Mouse (Mus musculus) forebrain, embryonic 15.5 days (tissue): Measurements from ENCODE around the gene Ern1. TPM values are rescaled to one million over a fixed set of nuclear protein-coding genes. Genes with fewer than 3 reads are reported as not detected.

Source experiments
- ATAC-seq: fragments of 200-750 bp; cut with Nextera tagmentation; replicated peaks from 2 replicates; pipeline ENCODE4 v1.8.0; 2017; ENCODE audit warnings: mild to moderate bottlenecking, moderate TSS enrichment, moderate library complexity
- H3K27ac ChIP-seq: fragments of 300-500 bp; sonication (generic); replicated peaks from 2 replicates; pipeline ENCODE4 v1.5.1; 2015; ENCODE audit warnings: mild to moderate bottlenecking, inconsistent platforms
- H3K27me3 ChIP-seq: fragments of 300-500 bp; sonication (generic); 2 replicates; pipeline ENCODE4 v1.6.1; 2015; ENCODE audit warnings: inconsistent platforms
- H3K36me3 ChIP-seq: fragments of 300-500 bp; sonication (generic); 2 replicates; pipeline ENCODE4 v1.6.1; 2015; ENCODE audit warnings: mild to moderate bottlenecking, inconsistent platforms
- H3K4me1 ChIP-seq: fragments of 300-500 bp; sonication (generic); 2 replicates; pipeline ENCODE4 v1.6.1; 2015; ENCODE audit warnings: inconsistent platforms
- H3K4me2 ChIP-seq: fragments of 300-500 bp; sonication (generic); replicated peaks from 2 replicates; pipeline ENCODE4 v1.6.1; 2015; ENCODE audit warnings: mild to moderate bottlenecking, inconsistent platforms
- H3K4me3 ChIP-seq: fragments of 300-500 bp; sonication (generic); 2 replicates; pipeline ENCODE4 v1.5.1; 2015; ENCODE audit warnings: mild to moderate bottlenecking, inconsistent platforms
- H3K9ac ChIP-seq: fragments of 300-500 bp; sonication (generic); replicated peaks from 2 replicates; pipeline ENCODE4 v1.6.1; 2015; ENCODE audit warnings: mild to moderate bottlenecking, inconsistent platforms
- H3K9me3 ChIP-seq: fragments of 300-500 bp; sonication (generic); 2 replicates; pipeline ENCODE4 v1.6.1; 2016; ENCODE audit warnings: inconsistent platforms
- WGBS: fragments of 180-500 bp; shearing (Covaris S2); methylation state at CpG from one replicate; pipeline ENCODE4 v1.1.7; 2015; ENCODE audit warnings: mixed read lengths; 5-methylcytosine and 5-hydroxymethylcytosine counted together
- polyA plus RNA-seq: library from polyadenylated mRNA; unstranded; fragments of >200 nt; fragmentation: Nextera tagmentation; extraction: Ambion mirVana; gene quantifications from 2 replicates; pipeline ENCODE4 v1.2.1, GENCODE M21; 2015

The Ern1 gene
- polyA plus RNA-seq, 1 experiment from 2014 or later, result 5.5 TPM

DNA sequence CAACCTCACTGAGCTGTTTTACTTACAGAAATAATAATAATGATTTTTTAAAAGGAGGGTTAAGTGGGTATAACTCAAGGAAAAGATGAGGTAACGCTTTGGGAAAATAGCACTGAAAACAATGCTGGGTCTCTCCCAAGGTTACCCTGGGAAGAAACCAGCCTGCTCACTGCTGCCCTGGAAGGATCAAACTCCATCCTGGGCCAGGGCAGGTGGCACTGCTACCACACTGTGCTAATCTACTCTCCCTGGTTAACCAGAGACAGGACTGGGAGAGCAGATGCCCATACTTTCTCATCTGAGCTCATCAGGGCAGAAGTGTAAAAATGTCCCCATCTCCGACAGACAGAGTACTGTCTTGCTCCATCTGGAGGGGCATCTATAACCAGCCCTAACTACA, 47.3 kb downstream of the Ern1 start:
- Histone ChIP-seq H3K4me2 (no peak overlapping the region), H3K4me3 (no peak overlapping the region), H3K9me3 (no peaks in the 10 kb centered on the region), H3K36me3 (no peaks in the 10 kb centered on the region), H3K9ac (no peak overlapping the region), H3K4me1 (no peaks in the 10 kb centered on the region), H3K27me3 (no peaks in the 10 kb centered on the region), H3K27ac (no peak overlapping the region)
- no peak for ATAC-seq
- WGBS, result 89% methylated on average over 2 of the region's 2 CpGs

DNA sequence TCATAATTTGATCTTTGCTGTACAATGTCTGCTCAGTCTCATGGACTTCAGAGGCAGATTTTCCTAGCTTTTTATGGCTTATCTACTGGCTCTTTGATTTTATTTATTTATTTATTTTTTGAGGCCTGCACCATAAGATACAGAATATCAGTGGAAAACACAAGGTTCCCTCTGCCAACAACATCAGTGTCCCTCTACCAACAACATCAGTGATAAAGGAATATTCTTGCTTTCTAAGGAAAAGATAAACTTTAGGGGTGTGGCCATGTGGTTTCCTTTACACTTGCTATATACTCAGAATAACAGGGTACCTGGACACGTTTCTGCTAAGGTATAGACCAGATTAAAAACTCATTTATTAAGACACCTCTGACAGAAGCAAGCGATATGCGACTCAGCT, 48.3 kb downstream of the Ern1 start:
- no peak overlapping the region for H3K4me2 ChIP-seq
- H3K4me3 ChIP-seq, result no peak overlapping the region
- WGBS, result 89% methylated on average over 3 of the region's 3 CpGs
- no peak overlapping the region for H3K9ac ChIP-seq
- no peak for ATAC-seq
- no peak overlapping the region for H3K27ac ChIP-seq
- H3K36me3 ChIP-seq, result no peaks in the 10 kb centered on the region
- no peaks in the 10 kb centered on the region for H3K9me3 ChIP-seq
- no peaks in the 10 kb centered on the region for H3K27me3 ChIP-seq
- no peaks in the 10 kb centered on the region for H3K4me1 ChIP-seq

DNA sequence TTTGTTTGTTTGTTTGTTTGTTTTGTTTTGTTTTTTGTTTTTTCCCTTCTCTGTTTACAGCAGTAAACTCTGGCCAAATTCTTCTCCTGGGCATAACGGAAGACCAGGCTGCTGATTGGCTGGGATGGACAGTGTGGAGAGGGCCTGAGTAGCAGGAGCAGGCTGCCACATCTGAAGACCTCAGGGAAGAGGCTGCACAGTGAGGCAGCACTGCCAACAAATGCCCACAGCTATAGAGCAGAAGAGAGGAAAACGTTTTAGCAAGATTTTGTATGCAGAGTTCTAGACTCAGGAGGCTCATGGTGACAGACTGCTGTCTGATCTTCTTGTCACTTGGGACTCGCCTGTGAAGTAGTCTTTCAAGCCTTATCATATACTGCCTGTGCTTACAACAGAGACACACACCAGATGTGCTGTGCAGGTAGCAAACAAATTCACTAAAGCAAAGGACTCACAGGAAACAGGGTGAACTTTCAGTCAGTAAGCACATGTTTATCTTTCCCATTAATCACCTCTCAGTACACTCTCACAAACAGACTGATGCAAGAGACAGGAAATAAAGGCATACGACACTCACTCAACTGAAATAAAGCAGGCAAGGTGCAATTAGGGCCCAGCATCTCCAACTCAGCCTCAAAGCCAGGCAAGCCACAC, 49.0 kb downstream of the Ern1 start:
- H3K4me2 ChIP-seq, result no peak overlapping the region
- H3K9ac ChIP-seq, result no peak overlapping the region
- H3K27ac ChIP-seq, result no peak overlapping the region
- no peak for ATAC-seq
- no peaks in the 10 kb centered on the region for H3K4me1 ChIP-seq
- no peaks in the 10 kb centered on the region for H3K9me3 ChIP-seq
- 57% methylated on average over 4 of the region's 4 CpGs for WGBS
- no peak overlapping the region for H3K4me3 ChIP-seq
- H3K36me3 ChIP-seq, result no peaks in the 10 kb centered on the region
- H3K27me3 ChIP-seq, result no peaks in the 10 kb centered on the region

DNA sequence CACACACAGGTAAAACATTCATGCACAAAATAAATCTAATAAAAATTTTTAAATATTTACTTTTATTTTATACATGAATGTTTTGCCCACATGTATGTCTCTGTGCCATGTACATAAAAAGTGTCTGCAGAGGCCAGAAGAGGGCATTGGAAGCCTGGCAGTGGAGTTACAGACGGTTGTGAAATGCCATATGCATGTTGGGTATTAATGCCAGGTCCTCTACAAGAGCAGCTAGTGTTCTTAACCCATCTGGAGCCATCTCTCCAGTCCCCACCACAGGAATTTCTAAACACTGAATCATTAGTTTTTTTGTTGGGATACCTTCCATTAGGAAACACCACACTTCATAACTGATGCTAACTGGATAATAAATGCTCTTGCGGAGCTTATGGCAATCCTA, 50.1 kb downstream of the Ern1 start:
- WGBS, result 89% methylated on average over 2 of the region's 2 CpGs
- no peak overlapping the region for H3K4me2 ChIP-seq
- no peak overlapping the region for H3K27ac ChIP-seq
- ATAC-seq, result no peak
- no peaks in the 10 kb centered on the region for H3K4me1 ChIP-seq
- H3K36me3 ChIP-seq, result no peaks in the 10 kb centered on the region
- H3K4me3 ChIP-seq, result no peak overlapping the region
- no peaks in the 10 kb centered on the region for H3K27me3 ChIP-seq
- H3K9me3 ChIP-seq, result no peaks in the 10 kb centered on the region
- H3K9ac ChIP-seq, result no peak overlapping the region

DNA sequence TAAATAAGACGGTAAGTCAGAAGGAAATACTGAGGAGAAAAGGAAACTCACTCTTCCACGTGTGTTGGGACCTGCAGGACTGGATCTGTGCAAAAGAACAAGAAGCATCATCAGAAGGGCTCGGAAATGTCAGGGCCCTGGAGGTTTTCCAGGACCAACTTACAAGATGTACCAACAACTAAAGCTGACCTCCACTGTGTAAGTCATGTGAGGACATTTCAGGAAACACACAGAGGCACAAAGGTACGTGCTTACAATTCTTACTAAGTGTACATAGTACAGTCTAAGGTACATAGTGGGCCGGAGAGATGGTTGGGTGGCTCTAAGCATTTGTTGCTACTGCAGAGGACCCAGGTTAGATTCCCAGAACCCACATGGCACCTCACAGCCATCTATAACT, 50.6 kb downstream of the Ern1 start:
- Histone ChIP-seq H3K9me3 (no peaks in the 10 kb centered on the region), H3K4me2 (no peak overlapping the region), H3K36me3 (no peaks in the 10 kb centered on the region), H3K27ac (no peak overlapping the region), H3K9ac (no peak overlapping the region), H3K27me3 (no peaks in the 10 kb centered on the region), H3K4me3 (no peak overlapping the region), H3K4me1 (no peaks in the 10 kb centered on the region)
- ATAC-seq, result no peak
- 92% methylated on average over 5 of the region's 5 CpGs for WGBS

DNA sequence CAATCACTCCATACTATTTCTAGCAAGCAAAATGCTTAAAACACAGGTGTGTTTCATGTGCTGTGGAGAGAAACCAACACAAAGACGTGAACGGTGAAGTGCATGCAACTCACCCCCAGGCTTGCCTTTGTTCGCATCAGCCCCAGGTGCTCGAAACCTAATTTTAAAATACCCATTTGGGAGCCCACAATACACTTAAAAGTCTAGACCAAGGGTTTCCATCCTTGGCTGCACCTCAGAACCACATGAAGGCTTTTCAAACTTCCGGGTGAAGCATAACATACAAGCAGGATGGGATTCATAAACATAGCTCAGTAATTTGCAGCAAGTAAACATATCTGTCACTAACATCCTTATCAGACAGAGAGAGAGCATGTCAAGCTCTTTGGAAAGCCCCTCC, 57.3 kb downstream of the Ern1 start:
- Histone ChIP-seq H3K4me2 (no peak overlapping the region), H3K9ac (no peak overlapping the region), H3K27me3 (no peaks in the 10 kb centered on the region), H3K36me3 (no peaks in the 10 kb centered on the region), H3K9me3 (no peaks in the 10 kb centered on the region), H3K4me1 (no peaks in the 10 kb centered on the region), H3K4me3 (no peak overlapping the region), H3K27ac (no peak overlapping the region)
- WGBS, result 92% methylated on average over 5 of the region's 5 CpGs
- no peak for ATAC-seq

DNA sequence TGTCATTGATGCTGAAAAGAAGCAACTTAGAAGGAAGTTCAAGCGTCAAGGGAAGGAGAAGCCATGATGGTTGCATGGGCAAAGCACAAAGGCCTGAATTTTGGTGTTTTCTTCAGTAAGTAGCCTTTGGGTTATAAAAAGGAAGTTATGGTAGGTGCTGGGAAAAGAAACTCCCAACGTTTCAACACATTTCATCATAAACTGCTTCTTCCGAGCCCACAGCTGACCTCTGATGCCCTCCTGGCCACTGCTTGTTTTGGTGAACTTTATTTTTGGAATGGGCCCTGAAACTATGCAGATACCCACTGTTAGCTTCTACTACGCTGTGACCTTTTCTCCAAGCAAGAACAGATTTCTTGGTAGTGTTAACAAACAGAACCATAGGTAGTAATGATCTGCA, 58.0 kb downstream of the Ern1 start:
- Histone ChIP-seq H3K27ac (no peak overlapping the region), H3K4me1 (no peaks in the 10 kb centered on the region), H3K27me3 (no peaks in the 10 kb centered on the region), H3K36me3 (0 out of 2 replicates have a peak, but pooled peaks cover 2% of the 10 kb centered on the region), H3K9me3 (no peaks in the 10 kb centered on the region), H3K4me3 (no peak overlapping the region), H3K9ac (no peak overlapping the region), H3K4me2 (no peak overlapping the region)
- 88% methylated on average over 4 of the region's 4 CpGs for WGBS
- no peak for ATAC-seq

DNA sequence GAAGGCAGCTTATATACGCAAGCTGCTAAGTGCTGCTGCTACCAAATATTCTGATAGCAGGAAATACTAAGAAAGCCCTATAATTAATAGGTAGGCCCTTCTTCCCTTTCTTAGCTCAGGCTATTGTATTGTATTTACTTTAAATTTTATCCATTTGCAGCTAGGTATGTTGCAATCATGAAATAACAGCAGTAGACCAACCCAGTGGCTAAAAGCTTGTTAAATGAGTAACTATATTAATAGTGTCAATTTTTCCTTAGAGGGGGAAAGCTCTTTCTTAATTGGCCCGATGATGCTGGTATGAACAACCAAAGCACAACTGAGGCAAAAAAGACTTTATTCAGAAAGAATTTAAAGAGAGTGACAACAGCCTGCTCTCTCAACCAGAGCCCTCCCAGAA, 59.1 kb downstream of the Ern1 start:
- 84% methylated on average over 2 of the region's 2 CpGs for WGBS
- Histone ChIP-seq H3K36me3 (0 out of 2 replicates have a peak, but pooled peaks cover 2% of the 10 kb centered on the region), H3K4me2 (no peak overlapping the region), H3K9ac (no peak overlapping the region), H3K9me3 (no peaks in the 10 kb centered on the region), H3K4me1 (no peaks in the 10 kb centered on the region), H3K27me3 (no peaks in the 10 kb centered on the region), H3K27ac (no peak overlapping the region), H3K4me3 (no peak overlapping the region)
- no peak for ATAC-seq

DNA sequence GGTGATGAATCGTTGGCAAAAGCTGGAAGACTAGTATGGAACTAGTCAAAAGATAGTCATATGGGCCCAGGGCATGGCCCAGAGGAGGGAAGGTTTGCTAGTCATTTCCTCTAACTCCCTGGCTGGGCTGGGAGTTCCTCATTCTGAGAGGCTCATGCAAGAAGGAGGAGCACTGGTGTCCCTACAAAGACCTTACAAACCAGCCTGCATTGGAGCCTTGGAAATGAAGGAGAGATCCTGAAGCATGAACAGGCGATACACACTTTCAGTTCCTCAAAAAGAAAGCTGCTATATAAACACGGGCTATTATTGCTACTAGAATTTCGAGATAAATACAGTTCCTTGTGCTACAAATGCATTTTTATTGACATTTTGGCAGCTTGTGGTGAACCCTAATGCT, 59.5 kb downstream of the Ern1 start:
- H3K4me2 ChIP-seq, result no peak overlapping the region
- H3K27me3 ChIP-seq, result no peaks in the 10 kb centered on the region
- no peaks in the 10 kb centered on the region for H3K9me3 ChIP-seq
- peaks cover 4% of the 10 kb centered on the region; the same call in 1 of the 2 replicates for H3K36me3 ChIP-seq
- H3K4me1 ChIP-seq, result no peaks in the 10 kb centered on the region
- H3K4me3 ChIP-seq, result no peak overlapping the region
- no peak overlapping the region for H3K27ac ChIP-seq
- no peak for ATAC-seq
- WGBS, result 86% methylated on average over 4 of the region's 4 CpGs
- no peak overlapping the region for H3K9ac ChIP-seq

DNA sequence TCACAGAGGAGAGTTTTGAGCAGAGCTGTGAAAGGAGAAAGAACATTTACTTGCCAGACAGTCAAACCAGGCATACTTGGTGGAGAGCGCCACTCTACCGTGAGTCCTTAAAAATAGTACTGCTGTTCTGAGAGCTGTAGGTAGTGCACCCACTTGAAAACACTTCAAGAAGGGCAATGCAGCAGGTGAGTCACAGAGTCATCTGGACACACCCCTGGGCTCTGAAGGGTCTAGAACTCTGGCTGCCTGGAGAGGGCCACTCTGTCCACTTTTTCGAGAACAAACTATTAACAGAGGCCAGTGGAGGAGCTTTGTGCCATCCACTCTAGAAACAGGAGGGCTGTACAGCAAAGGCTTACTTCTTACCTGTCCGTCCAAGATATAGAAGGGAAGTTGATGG, 61.2 kb downstream of the Ern1 start:
- WGBS, result 93% methylated on average over 4 of the region's 4 CpGs
- no peaks in the 10 kb centered on the region for H3K27me3 ChIP-seq
- no peak overlapping the region for H3K27ac ChIP-seq
- H3K4me1 ChIP-seq, result no peaks in the 10 kb centered on the region
- H3K4me2 ChIP-seq, result no peak overlapping the region
- no peak overlapping the region for H3K9ac ChIP-seq
- no peak overlapping the region for H3K4me3 ChIP-seq
- no peak for ATAC-seq
- H3K36me3 ChIP-seq, result peaks cover 9% of the 10 kb centered on the region
- H3K9me3 ChIP-seq, result no peaks in the 10 kb centered on the region

DNA sequence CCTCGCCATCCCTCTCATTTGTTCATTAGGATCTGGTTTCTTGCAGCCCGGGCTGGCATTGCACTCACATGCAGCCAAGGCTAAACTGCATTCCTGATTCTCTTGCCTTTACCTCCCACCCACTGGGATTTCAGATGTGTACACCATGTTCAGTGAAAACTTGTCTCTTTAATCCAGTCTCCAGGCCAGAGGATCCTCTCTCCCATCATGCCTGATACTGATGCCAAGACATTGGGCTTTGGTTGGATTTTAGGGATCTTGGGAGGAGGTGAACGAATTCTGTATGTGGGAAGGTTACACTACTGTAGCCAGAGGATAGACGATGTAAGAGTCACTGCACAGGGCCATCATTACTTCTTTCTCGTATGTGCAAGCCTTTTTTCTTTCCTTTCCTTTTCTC, 62.5 kb downstream of the Ern1 start:
- Histone ChIP-seq H3K27ac (no peak overlapping the region), H3K9ac (no peak overlapping the region), H3K4me1 (no peaks in the 10 kb centered on the region), H3K4me3 (no peak overlapping the region), H3K9me3 (no peaks in the 10 kb centered on the region), H3K4me2 (no peak overlapping the region), H3K27me3 (no peaks in the 10 kb centered on the region), H3K36me3 (peaks cover 9% of the 10 kb centered on the region)
- WGBS, result 95% methylated on average over 5 of the region's 5 CpGs
- no peak for ATAC-seq

DNA sequence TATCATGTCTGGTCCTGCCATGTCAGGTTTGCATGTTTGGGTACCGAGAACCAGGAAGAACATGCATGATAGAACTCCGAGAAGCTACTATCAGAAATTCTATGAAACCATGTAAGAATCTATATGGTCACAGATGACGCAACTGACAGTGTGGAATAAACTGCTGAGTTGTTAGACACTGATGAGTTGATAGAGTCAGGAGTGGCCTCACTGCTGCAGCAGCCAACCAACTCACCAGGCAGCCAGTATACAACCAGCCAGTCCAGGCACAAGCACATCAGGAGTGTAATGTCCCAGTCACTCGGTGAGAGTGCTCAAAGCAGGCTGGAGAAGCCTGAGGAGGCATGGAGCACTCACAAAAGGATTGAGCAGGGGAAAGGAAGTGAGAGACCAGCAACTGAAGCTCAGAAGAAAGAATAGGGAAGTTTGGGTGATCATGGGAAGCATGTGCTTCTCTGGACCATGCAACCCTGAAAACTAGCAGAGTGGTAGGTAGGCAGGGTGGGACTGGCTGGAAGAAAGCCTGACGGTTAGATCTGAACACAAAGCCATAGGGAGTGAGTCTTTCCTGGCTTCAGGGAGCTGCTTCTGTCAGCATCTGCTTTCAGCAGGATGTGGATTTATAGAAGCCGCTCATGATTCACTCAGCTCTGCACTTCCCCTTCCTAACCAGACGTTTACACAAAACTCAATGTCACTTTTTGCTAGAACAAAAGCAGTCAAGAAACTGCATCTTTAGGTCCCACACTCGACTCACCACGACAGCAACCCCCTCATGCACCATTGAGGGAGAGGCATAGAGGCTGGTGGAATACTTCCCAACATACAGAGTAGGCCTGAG, 68.2 kb downstream of the Ern1 start:
- Histone ChIP-seq H3K9ac (no peak overlapping the region), H3K4me2 (no peak overlapping the region), H3K9me3 (no peaks in the 10 kb centered on the region), H3K27ac (no peak overlapping the region), H3K36me3 (peaks cover 7% of the 10 kb centered on the region), H3K27me3 (no peaks in the 10 kb centered on the region), H3K4me3 (no peak overlapping the region), H3K4me1 (no peaks in the 10 kb centered on the region)
- ATAC-seq, result no peak
- 83% methylated on average over 9 of the region's 9 CpGs for WGBS
